Mouse (Mus musculus) cortical plate, adult 2 months (tissue): ENCODE measurements around the gene BC107364.

ENCODE experiments used
- CTCF ChIP-seq: fragments of 200-500 bp; IDR thresholded peaks from 2 replicates; pipeline ENCODE4 v1.5.1; 2011; ENCODE audit warnings: mild to moderate bottlenecking, control low read depth, low read length; ENCODE audit not compliant: insufficient read depth; ENCODE audit errors: extremely low read depth
- POLR2A ChIP-seq: fragments of 200-500 bp; IDR thresholded peaks from 2 replicates; pipeline ENCODE4 v1.6.1; 2011; ENCODE audit warnings: mild to moderate bottlenecking, low read length, control low read depth; ENCODE audit not compliant: insufficient read depth; ENCODE audit errors: extremely low read depth

- no peak for TF ChIP-seq CTCF
- TF ChIP-seq POLR2A, result no peak
Observed at GRCm38 (mm10) chr3:96481856-96482255, 29.8 kb upstream of the BC107364 start.
